Mouse (Mus musculus) CH12.LX (cell line): ENCODE data around the gene Tshr. TPM values are rescaled to one million over a fixed set of nuclear protein-coding genes. Genes with fewer than 3 reads are reported as not detected.
"Not testable (repeated sequence)": the region's sequence is repeated elsewhere in the genome, so short reads cannot be mapped to it uniquely, and the experiment has no call there.

Source experiments
- DNase-seq: peaks from one replicate; pipeline ENCODE4 v3.0.0-alpha.2; 2013; ENCODE audit errors: extremely low read depth
- H3K27ac ChIP-seq: 2 replicates; pipeline ENCODE4 v1.5.1; 2012; ENCODE audit warnings: low read depth, mild to moderate bottlenecking, control low read depth, moderate library complexity; ENCODE audit not compliant: insufficient read depth
- H3K27me3 ChIP-seq: replicated peaks from 2 replicates; pipeline ENCODE3; 2012; ENCODE audit warnings: inconsistent platforms
- H3K36me3 ChIP-seq, 2 experiments: replicated peaks in 1 of 2; 2 replicates each; pipeline versions ENCODE3 to v1.6.1; 2012; ENCODE audit warnings: inconsistent platforms in 1 of 2, low read length in 1 of 2, mild to moderate bottlenecking in 1 of 2, mixed read lengths in 1 of 2, moderate library complexity in 1 of 2; ENCODE audit not compliant: control insufficient read depth in 1 of 2, insufficient read depth in 1 of 2
- H3K4me1 ChIP-seq, 2 experiments: 2 replicates each; pipeline ENCODE4 v1.6.1; 2012; ENCODE audit warnings: inconsistent platforms in 1 of 2, moderate library complexity in 1 of 2; ENCODE audit not compliant: insufficient read depth in 2 of 2, control insufficient read depth in 1 of 2
- H3K4me2 ChIP-seq: 2 replicates; pipeline ENCODE4 v1.6.1; 2012; ENCODE audit warnings: low read depth, mild to moderate bottlenecking, control low read depth; ENCODE audit not compliant: poor library complexity, insufficient read depth, severe bottlenecking
- H3K4me3 ChIP-seq, 3 experiments: fragments of 150-350 bp in 1 of 3; sonication (generic) in 1 of 3; replicated peaks in 1 of 3; 2 replicates each; pipeline versions ENCODE3 to v1.5.1; 2011 to 2012; ENCODE audit warnings: low read depth in 2 of 3, low read length in 2 of 3, mild to moderate bottlenecking in 2 of 3, moderate library complexity in 2 of 3, control low read depth in 1 of 3, improper control_type of control experiment in 1 of 3, inconsistent platforms in 1 of 3, mixed read lengths in 1 of 3; ENCODE audit not compliant: poor library complexity in 1 of 3
- H3K79me2 ChIP-seq: replicated peaks from 2 replicates; pipeline ENCODE4 v1.6.1; 2012; ENCODE audit warnings: mild to moderate bottlenecking, moderate library complexity; ENCODE audit not compliant: control insufficient read depth, poor library complexity, insufficient read depth, severe bottlenecking; ENCODE audit errors: extremely low read depth
- H3K9ac ChIP-seq: 2 replicates; pipeline ENCODE4 v1.6.1; 2012; ENCODE audit warnings: low read depth, mild to moderate bottlenecking, control low read depth, moderate library complexity; ENCODE audit not compliant: insufficient read depth
- H3K9me3 ChIP-seq: replicated peaks from 2 replicates; pipeline ENCODE3; 2012; ENCODE audit warnings: low read length, inconsistent platforms, mixed read lengths
- BHLHE40 ChIP-seq: IDR thresholded peaks from 2 replicates; pipeline ENCODE4 v1.6.1; 2011; ENCODE audit warnings: mild to moderate bottlenecking, low read depth, low read length, improper control_type of control experiment
- CHD2 ChIP-seq: IDR thresholded peaks from 2 replicates; pipeline ENCODE4 v1.6.1; 2011; ENCODE audit warnings: low read length, improper control_type of control experiment
- E2F4 ChIP-seq: IDR thresholded peaks from 2 replicates; pipeline ENCODE4 v1.6.1; 2011; ENCODE audit warnings: low read depth, low read length, improper control_type of control experiment; ENCODE audit not compliant: insufficient replicate concordance
- EP300 ChIP-seq: IDR thresholded peaks from 2 replicates; pipeline ENCODE4 v1.6.1; 2011; ENCODE audit warnings: low read length, improper control_type of control experiment
- ETS1 ChIP-seq: conservative IDR thresholded peaks from 2 replicates; pipeline ENCODE4 v1.6.1; 2012; ENCODE audit warnings: low read depth, mild to moderate bottlenecking, inconsistent platforms, low read length, improper control_type of control experiment, moderate library complexity
- IRF4 ChIP-seq: IDR thresholded peaks from 2 replicates; pipeline ENCODE4 v1.6.1; 2014; ENCODE audit warnings: low read depth, mild to moderate bottlenecking, inconsistent platforms, low read length, improper control_type of control experiment
- JUN ChIP-seq: IDR thresholded peaks from 2 replicates; pipeline ENCODE4 v1.6.1; 2011; ENCODE audit warnings: low read depth, mild to moderate bottlenecking, low read length, improper control_type of control experiment, moderate library complexity; ENCODE audit not compliant: insufficient read depth
- MAX ChIP-seq: IDR thresholded peaks from 2 replicates; pipeline ENCODE4 v1.6.1; 2011; ENCODE audit warnings: low read length, improper control_type of control experiment
- MXI1 ChIP-seq: IDR thresholded peaks from 2 replicates; pipeline ENCODE4 v1.6.1; 2011; ENCODE audit warnings: mild to moderate bottlenecking, low read depth, low read length, improper control_type of control experiment
- MYC ChIP-seq: IDR thresholded peaks from 2 replicates; pipeline ENCODE4 v1.6.1; 2011; ENCODE audit warnings: low read depth, mild to moderate bottlenecking, improper control_type of control experiment, low read length
- NELFE ChIP-seq: IDR thresholded peaks from 2 replicates; pipeline ENCODE4 v1.6.1; 2011; ENCODE audit warnings: low read depth, low read length, improper control_type of control experiment
- PAX5 ChIP-seq: IDR thresholded peaks from 2 replicates; pipeline ENCODE4 v1.6.1; 2012; ENCODE audit warnings: low read length, inconsistent platforms, mixed read lengths
- POLR2A ChIP-seq: IDR thresholded peaks from 2 replicates; pipeline ENCODE4 v1.6.1; 2011; ENCODE audit warnings: low read depth, mild to moderate bottlenecking, improper control_type of control experiment, low read length
- TBP ChIP-seq: conservative IDR thresholded peaks from 2 replicates; pipeline ENCODE4 v1.6.1; 2011; ENCODE audit warnings: low read depth, low read length, improper control_type of control experiment
- TCF12 ChIP-seq: IDR thresholded peaks from 2 replicates; pipeline ENCODE4 v1.6.1; 2014; ENCODE audit warnings: low read depth, mild to moderate bottlenecking, inconsistent platforms, low read length, improper control_type of control experiment
- UBTF ChIP-seq: IDR thresholded peaks from 2 replicates; pipeline ENCODE4 v1.6.1; 2012; ENCODE audit warnings: low read depth, mild to moderate bottlenecking, inconsistent platforms, low read length, improper control_type of control experiment, moderate library complexity
- ZC3H11A ChIP-seq: IDR thresholded peaks from 2 replicates; pipeline ENCODE4 v1.6.1; 2012; ENCODE audit warnings: low read depth, mild to moderate bottlenecking, inconsistent platforms, low read length, improper control_type of control experiment
- ZKSCAN1 ChIP-seq: IDR thresholded peaks from 2 replicates; pipeline ENCODE4 v1.6.1; 2012; ENCODE audit warnings: low read depth, inconsistent platforms, low read length, improper control_type of control experiment, borderline replicate concordance
- ZNF384 ChIP-seq: IDR thresholded peaks from 2 replicates; pipeline ENCODE4 v1.6.1; 2012; ENCODE audit warnings: low read depth, low read length, improper control_type of control experiment, inconsistent platforms
- dilution Hi-C: fragments of 300-500 bp; cut with MboI; formaldehyde crosslinking; loops from 2 replicates; pipeline ENCODE4 v1.14.3; 2020; ENCODE audit warnings: low sequenced_read_pairs; ENCODE audit not compliant: extremely low pct_unique_long_range_greater_than_20kb, extremely low pct_ligation_motif_present
- in situ Hi-C: fragments of 300-500 bp; cut with MboI; formaldehyde crosslinking; loops from 3 replicates; pipeline ENCODE4 v1.14.3; 2019; ENCODE audit warnings: low sequenced_read_pairs, low pct_ligation_motif_present, low pct_unique_long_range_greater_than_20kb, mixed read lengths
- polyA plus RNA-seq: library from polyadenylated mRNA; unstranded; fragments of >175 nt; gene quantifications from 2 replicates; pipeline ENCODE4 v1.2.1, GENCODE M21; 2012; ENCODE audit warnings: low read depth; ENCODE audit not compliant: insufficient read length
- total RNA-seq, 2 experiments: library from RNA; depleted of rRNA; stranded (reverse); fragments of 300-350 nt in 1 of 2; fragments of >200 nt in 1 of 2; gene quantifications; 2 replicates each; pipeline ENCODE4 v1.2.3; 2012 to 2014

Gene Tshr
- total and polyA plus RNA-seq, 3 experiments = not detected

GRCm38 (mm10) chr12:91585815-91586214 lies 201.5 kb downstream of the Tshr start:
- H3K36me3 ChIP-seq = peaks cover 12 to 40% of the 10 kb centered on the region in 2 experiments
- peaks cover 6 to 56% of the 10 kb centered on the region in 2 experiments for H3K4me1 ChIP-seq
- H3K4me2 ChIP-seq, H3K9ac ChIP-seq, dilution Hi-C loops, H3K27me3 ChIP-seq, H3K9me3 ChIP-seq, in situ Hi-C loops: not testable (repeated sequence)
- H3K27ac ChIP-seq = peak overlapping the region; percentile 78
- peak; percentile 83 for DNase-seq
- H3K4me3 ChIP-seq = peak overlapping the region in 1 of 3 experiments; percentile 26
- TF ChIP-seq EP300 (0 out of 2 replicates have a peak, but pooled peaks have one; percentile 3), ETS1 (peak; percentile 32), IRF4 (peak; percentile 43; the same call in 1 of the 2 replicates), BHLHE40 (peak; percentile 64), MAX (peak; percentile 42; the same call in 1 of the 2 replicates), MXI1 (peak; percentile 52; the same call in 1 of the 2 replicates)
- TF ChIP-seq, all 38 proteins: peak for 6; not testable (repeated sequence) for 32
- H3K79me2 ChIP-seq = peaks cover 57% of the 10 kb centered on the region

DNA sequence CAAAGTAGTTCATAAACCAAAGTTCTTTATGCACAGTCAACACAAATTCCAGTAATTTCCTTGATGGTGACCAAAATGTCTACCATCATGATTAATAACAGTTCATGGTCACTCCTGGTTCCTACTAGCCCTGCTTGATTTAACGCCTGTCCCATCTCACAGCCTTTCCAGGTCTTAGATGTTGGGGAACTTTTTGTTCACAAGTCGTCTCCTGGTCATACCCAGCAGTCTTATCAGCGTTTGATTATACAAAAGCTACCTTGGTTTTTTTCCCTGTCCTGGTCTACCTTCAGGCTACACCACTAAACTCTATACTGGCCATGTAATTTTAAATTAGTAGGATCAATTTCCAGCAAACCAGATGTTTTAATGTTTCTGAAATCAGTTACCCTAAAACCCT lies 202.7 kb downstream of the Tshr start:
- H3K36me3 ChIP-seq = peaks cover 12 to 32% of the 10 kb centered on the region in 2 experiments
- dilution Hi-C loops = no loop called here
- H3K79me2 ChIP-seq = peaks cover 50% of the 10 kb centered on the region
- peak overlapping the region; percentile 67 to 96 (median 69) for H3K4me3 ChIP-seq
- H3K4me1 ChIP-seq = peaks cover 9 to 55% of the 10 kb centered on the region in 2 experiments
- peak overlapping the region; percentile 100 for H3K9ac ChIP-seq
- H3K9me3 ChIP-seq = peaks cover 6% of the 10 kb centered on the region
- DNase-seq = no peak
- peak overlapping the region; percentile 93 for H3K4me2 ChIP-seq
- in situ Hi-C loops = no loop called here
- H3K27me3 ChIP-seq = no peaks in the 10 kb centered on the region
- no peak overlapping the region; the same call in 1 of the 2 replicates for H3K27ac ChIP-seq
- no peak for TF ChIP-seq ZKSCAN1
- no peak for TF ChIP-seq MYC
- no peak for TF ChIP-seq ZC3H11A
- TF ChIP-seq JUN = no peak
- TF ChIP-seq POLR2A = no peak
- no peak for TF ChIP-seq PAX5
- no peak for TF ChIP-seq E2F4
- no peak for TF ChIP-seq TCF12
- no peak for TF ChIP-seq NELFE
- TF ChIP-seq BHLHE40 = no peak
- TF ChIP-seq ZNF384 = no peak
- no peak for TF ChIP-seq ETS1
- no peak for TF ChIP-seq UBTF
- TF ChIP-seq TBP = no peak
- no peak for TF ChIP-seq CHD2
